Mouse (Mus musculus) CH12.LX (cell line): ENCODE data around the gene Rfx7. TPM values are rescaled to one million over a fixed set of nuclear protein-coding genes. Genes with fewer than 3 reads are reported as not detected.
A peak's percentile ranks its signal among the peaks of the same experiment; 100 is the strongest.

ENCODE experiments used
- DNase-seq: peaks from one replicate; pipeline ENCODE4 v3.0.0-alpha.2; 2013; ENCODE audit errors: extremely low read depth
- H3K27ac ChIP-seq: 2 replicates; pipeline ENCODE4 v1.5.1; 2012; ENCODE audit warnings: low read depth, mild to moderate bottlenecking, control low read depth, moderate library complexity; ENCODE audit not compliant: insufficient read depth
- H3K27me3 ChIP-seq: replicated peaks from 2 replicates; pipeline ENCODE3; 2012; ENCODE audit warnings: inconsistent platforms
- H3K36me3 ChIP-seq, 2 experiments: replicated peaks in 1 of 2; 2 replicates each; pipeline versions ENCODE3 to v1.6.1; 2012; ENCODE audit warnings: inconsistent platforms in 1 of 2, low read length in 1 of 2, mild to moderate bottlenecking in 1 of 2, mixed read lengths in 1 of 2, moderate library complexity in 1 of 2; ENCODE audit not compliant: control insufficient read depth in 1 of 2, insufficient read depth in 1 of 2
- H3K4me1 ChIP-seq, 2 experiments: 2 replicates each; pipeline ENCODE4 v1.6.1; 2012; ENCODE audit warnings: inconsistent platforms in 1 of 2, moderate library complexity in 1 of 2; ENCODE audit not compliant: insufficient read depth in 2 of 2, control insufficient read depth in 1 of 2
- H3K4me2 ChIP-seq: 2 replicates; pipeline ENCODE4 v1.6.1; 2012; ENCODE audit warnings: low read depth, mild to moderate bottlenecking, control low read depth; ENCODE audit not compliant: poor library complexity, insufficient read depth, severe bottlenecking
- H3K4me3 ChIP-seq, 3 experiments: fragments of 150-350 bp in 1 of 3; sonication (generic) in 1 of 3; replicated peaks in 1 of 3; 2 replicates each; pipeline versions ENCODE3 to v1.5.1; 2011 to 2012; ENCODE audit warnings: low read depth in 2 of 3, low read length in 2 of 3, mild to moderate bottlenecking in 2 of 3, moderate library complexity in 2 of 3, control low read depth in 1 of 3, improper control_type of control experiment in 1 of 3, inconsistent platforms in 1 of 3, mixed read lengths in 1 of 3; ENCODE audit not compliant: poor library complexity in 1 of 3
- H3K79me2 ChIP-seq: replicated peaks from 2 replicates; pipeline ENCODE4 v1.6.1; 2012; ENCODE audit warnings: mild to moderate bottlenecking, moderate library complexity; ENCODE audit not compliant: control insufficient read depth, poor library complexity, insufficient read depth, severe bottlenecking; ENCODE audit errors: extremely low read depth
- H3K9ac ChIP-seq: 2 replicates; pipeline ENCODE4 v1.6.1; 2012; ENCODE audit warnings: low read depth, mild to moderate bottlenecking, control low read depth, moderate library complexity; ENCODE audit not compliant: insufficient read depth
- H3K9me3 ChIP-seq: replicated peaks from 2 replicates; pipeline ENCODE3; 2012; ENCODE audit warnings: low read length, inconsistent platforms, mixed read lengths
- BHLHE40 ChIP-seq: IDR thresholded peaks from 2 replicates; pipeline ENCODE4 v1.6.1; 2011; ENCODE audit warnings: mild to moderate bottlenecking, low read depth, low read length, improper control_type of control experiment
- CHD2 ChIP-seq: IDR thresholded peaks from 2 replicates; pipeline ENCODE4 v1.6.1; 2011; ENCODE audit warnings: low read length, improper control_type of control experiment
- EP300 ChIP-seq: IDR thresholded peaks from 2 replicates; pipeline ENCODE4 v1.6.1; 2011; ENCODE audit warnings: low read length, improper control_type of control experiment
- GABPA ChIP-seq: IDR thresholded peaks from 2 replicates; pipeline ENCODE4 v1.6.1; 2012; ENCODE audit warnings: low read depth, low read length, improper control_type of control experiment, inconsistent platforms; ENCODE audit not compliant: insufficient replicate concordance
- IRF4 ChIP-seq: IDR thresholded peaks from 2 replicates; pipeline ENCODE4 v1.6.1; 2014; ENCODE audit warnings: low read depth, mild to moderate bottlenecking, inconsistent platforms, low read length, improper control_type of control experiment
- JUND ChIP-seq: conservative IDR thresholded peaks from 2 replicates; pipeline ENCODE4 v1.6.1; 2011; ENCODE audit warnings: low read depth, low read length, improper control_type of control experiment
- MAFK ChIP-seq: IDR thresholded peaks from 2 replicates; pipeline ENCODE4 v1.6.1; 2011; ENCODE audit warnings: low read length, improper control_type of control experiment; ENCODE audit not compliant: insufficient replicate concordance
- MAX ChIP-seq: IDR thresholded peaks from 2 replicates; pipeline ENCODE4 v1.6.1; 2011; ENCODE audit warnings: low read length, improper control_type of control experiment
- MAZ ChIP-seq: IDR thresholded peaks from 2 replicates; pipeline ENCODE4 v1.6.1; 2012; ENCODE audit warnings: low read depth, mild to moderate bottlenecking, inconsistent platforms, low read length, improper control_type of control experiment, moderate library complexity
- MEF2A ChIP-seq: IDR thresholded peaks from 2 replicates; pipeline ENCODE4 v1.6.1; 2014; ENCODE audit warnings: low read depth, mild to moderate bottlenecking, inconsistent platforms, low read length, improper control_type of control experiment, borderline replicate concordance
- MXI1 ChIP-seq: IDR thresholded peaks from 2 replicates; pipeline ENCODE4 v1.6.1; 2011; ENCODE audit warnings: mild to moderate bottlenecking, low read depth, low read length, improper control_type of control experiment
- MYC ChIP-seq: IDR thresholded peaks from 2 replicates; pipeline ENCODE4 v1.6.1; 2011; ENCODE audit warnings: low read depth, mild to moderate bottlenecking, improper control_type of control experiment, low read length
- NELFE ChIP-seq: IDR thresholded peaks from 2 replicates; pipeline ENCODE4 v1.6.1; 2011; ENCODE audit warnings: low read depth, low read length, improper control_type of control experiment
- NRF1 ChIP-seq: IDR thresholded peaks from 2 replicates; pipeline ENCODE4 v1.6.1; 2014; ENCODE audit warnings: low read depth, mild to moderate bottlenecking, inconsistent platforms, low read length, improper control_type of control experiment, moderate library complexity
- PAX5 ChIP-seq: IDR thresholded peaks from 2 replicates; pipeline ENCODE4 v1.6.1; 2012; ENCODE audit warnings: low read length, inconsistent platforms, mixed read lengths
- POLR2AphosphoS2 ChIP-seq: IDR thresholded peaks from 2 replicates; pipeline ENCODE4 v1.6.1; 2011; ENCODE audit warnings: low read depth, low read length, improper control_type of control experiment
- RCOR1 ChIP-seq: conservative IDR thresholded peaks from 2 replicates; pipeline ENCODE4 v1.6.1; 2012; ENCODE audit warnings: low read depth, mild to moderate bottlenecking, inconsistent platforms, low read length, improper control_type of control experiment
- SMC3 ChIP-seq: IDR thresholded peaks from 2 replicates; pipeline ENCODE4 v1.6.1; 2011; ENCODE audit warnings: low read depth, low read length, improper control_type of control experiment
- TBP ChIP-seq: conservative IDR thresholded peaks from 2 replicates; pipeline ENCODE4 v1.6.1; 2011; ENCODE audit warnings: low read depth, low read length, improper control_type of control experiment
- TCF12 ChIP-seq: IDR thresholded peaks from 2 replicates; pipeline ENCODE4 v1.6.1; 2014; ENCODE audit warnings: low read depth, mild to moderate bottlenecking, inconsistent platforms, low read length, improper control_type of control experiment
- UBTF ChIP-seq: IDR thresholded peaks from 2 replicates; pipeline ENCODE4 v1.6.1; 2012; ENCODE audit warnings: low read depth, mild to moderate bottlenecking, inconsistent platforms, low read length, improper control_type of control experiment, moderate library complexity
- USF2 ChIP-seq: conservative IDR thresholded peaks from 2 replicates; pipeline ENCODE4 v1.6.1; 2011; ENCODE audit warnings: low read depth, low read length, improper control_type of control experiment
- ZC3H11A ChIP-seq: IDR thresholded peaks from 2 replicates; pipeline ENCODE4 v1.6.1; 2012; ENCODE audit warnings: low read depth, mild to moderate bottlenecking, inconsistent platforms, low read length, improper control_type of control experiment
- ZKSCAN1 ChIP-seq: IDR thresholded peaks from 2 replicates; pipeline ENCODE4 v1.6.1; 2012; ENCODE audit warnings: low read depth, inconsistent platforms, low read length, improper control_type of control experiment, borderline replicate concordance
- ZMIZ1 ChIP-seq: IDR thresholded peaks from 2 replicates; pipeline ENCODE4 v1.6.1; 2012; ENCODE audit warnings: low read depth, mild to moderate bottlenecking, inconsistent platforms, low read length, improper control_type of control experiment
- ZNF384 ChIP-seq: IDR thresholded peaks from 2 replicates; pipeline ENCODE4 v1.6.1; 2012; ENCODE audit warnings: low read depth, low read length, improper control_type of control experiment, inconsistent platforms
- dilution Hi-C: fragments of 300-500 bp; cut with MboI; formaldehyde crosslinking; loops from 2 replicates; pipeline ENCODE4 v1.14.3; 2020; ENCODE audit warnings: low sequenced_read_pairs; ENCODE audit not compliant: extremely low pct_unique_long_range_greater_than_20kb, extremely low pct_ligation_motif_present
- in situ Hi-C: fragments of 300-500 bp; cut with MboI; formaldehyde crosslinking; loops from 3 replicates; pipeline ENCODE4 v1.14.3; 2019; ENCODE audit warnings: low sequenced_read_pairs, low pct_ligation_motif_present, low pct_unique_long_range_greater_than_20kb, mixed read lengths
- polyA plus RNA-seq: library from polyadenylated mRNA; unstranded; fragments of >175 nt; gene quantifications from 2 replicates; pipeline ENCODE4 v1.2.1, GENCODE M21; 2012; ENCODE audit warnings: low read depth; ENCODE audit not compliant: insufficient read length
- total RNA-seq, 2 experiments: library from RNA; depleted of rRNA; stranded (reverse); fragments of 300-350 nt in 1 of 2; fragments of >200 nt in 1 of 2; gene quantifications; 2 replicates each; pipeline ENCODE4 v1.2.3; 2012 to 2014

Rfx7 gene
- total and polyA plus RNA-seq, 3 experiments = 18.4 to 49.9 (median 27.3) TPM

DNA sequence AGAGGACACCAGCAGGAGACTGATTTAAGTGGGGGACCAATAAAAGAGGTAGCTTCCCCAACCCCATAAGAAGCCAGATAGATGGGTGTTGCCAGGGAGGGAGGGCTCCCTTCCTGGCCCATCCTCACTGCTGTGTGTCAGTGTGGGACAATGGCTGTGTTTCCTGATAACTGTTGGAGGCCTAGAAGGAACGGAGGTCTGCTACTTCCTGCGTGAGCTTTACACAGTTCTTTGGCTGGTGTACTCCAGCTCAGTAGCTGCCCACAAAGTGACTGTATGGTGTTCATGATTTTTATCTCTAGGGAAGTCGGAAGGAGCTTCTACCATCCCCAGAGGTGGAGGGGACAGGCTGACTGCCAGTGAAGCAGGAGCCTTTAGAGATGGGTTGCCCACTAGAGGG is 124.9 kb downstream of the Rfx7 start:
- Histone ChIP-seq H3K36me3 (no peaks in the 10 kb centered on the region), H3K27me3 (peaks cover 16% of the 10 kb centered on the region), H3K4me3 (no peak overlapping the region), H3K9me3 (no peaks in the 10 kb centered on the region), H3K9ac (no peak overlapping the region), H3K4me2 (no peak overlapping the region), H3K27ac (no peak overlapping the region), H3K79me2 (no peaks in the 10 kb centered on the region), H3K4me1 (peaks cover 0 to 39% of the 10 kb centered on the region in 2 experiments; a peak in 2 of 4 replicates)
- dilution Hi-C loops (no loop called here), in situ Hi-C loops (no loop called here)
- TF ChIP-seq SMC3 (no peak), MYC (no peak)
- no peak for DNase-seq

DNA sequence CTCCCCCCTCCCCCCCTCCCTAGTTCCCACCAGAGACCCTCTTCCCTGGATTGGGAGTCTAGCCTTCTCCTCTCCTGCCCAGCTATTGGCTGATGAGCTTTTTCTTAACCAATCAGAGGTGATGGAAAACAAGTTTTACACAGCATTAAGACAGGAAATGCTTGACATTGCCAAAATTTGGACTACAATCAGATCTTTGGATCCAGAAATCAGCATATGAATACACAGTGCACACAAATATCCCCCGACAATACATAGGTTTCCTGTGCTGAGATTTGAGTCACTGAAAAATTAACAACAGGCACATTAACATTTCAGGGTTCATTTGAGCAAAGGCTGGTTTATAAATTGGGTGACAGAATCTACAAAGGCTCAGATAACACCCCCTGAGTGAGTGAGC is 125.7 kb downstream of the Rfx7 start:
- H3K9me3 ChIP-seq = no peaks in the 10 kb centered on the region
- H3K27me3 ChIP-seq = peaks cover 14% of the 10 kb centered on the region
- in situ Hi-C loops = no loop called here
- no peak for DNase-seq
- H3K79me2 ChIP-seq = no peaks in the 10 kb centered on the region
- H3K9ac ChIP-seq = no peak overlapping the region
- H3K4me2 ChIP-seq = no peak overlapping the region
- H3K4me1 ChIP-seq = peaks cover 0 to 39% of the 10 kb centered on the region in 2 experiments; a peak in 2 of 4 replicates
- no peak for TF ChIP-seq ZC3H11A
- no peak for TF ChIP-seq CHD2
- no peak overlapping the region for H3K4me3 ChIP-seq
- H3K27ac ChIP-seq = no peak overlapping the region
- no peaks in the 10 kb centered on the region for H3K36me3 ChIP-seq
- dilution Hi-C loops = no loop called here

DNA sequence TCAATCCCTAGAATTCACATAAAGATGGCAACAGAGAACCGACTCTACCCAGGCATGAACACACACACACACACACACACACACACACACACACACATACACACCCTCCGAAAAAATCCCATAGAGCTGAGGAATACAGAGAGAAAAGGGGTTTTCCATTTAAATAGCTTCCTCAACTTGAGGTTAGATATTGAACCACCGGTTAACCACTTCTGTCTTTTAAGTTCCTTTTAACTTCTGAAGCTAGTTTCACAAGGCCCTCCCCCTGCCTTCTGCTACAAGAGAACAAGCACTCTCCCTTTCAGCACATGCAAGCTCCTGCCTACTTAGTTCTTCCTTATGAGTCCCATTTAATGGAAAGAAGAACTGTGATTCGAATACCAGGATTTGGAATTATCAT is 128.1 kb downstream of the Rfx7 start:
- dilution Hi-C loops = no loop called here
- H3K4me2 ChIP-seq = no peak overlapping the region
- in situ Hi-C loops = no loop called here
- H3K27me3 ChIP-seq = peaks cover 11% of the 10 kb centered on the region
- peak; percentile 96 for DNase-seq
- peaks cover 0 to 46% of the 10 kb centered on the region in 2 experiments; a peak in 3 of 4 replicates for H3K4me1 ChIP-seq
- no peaks in the 10 kb centered on the region for H3K9me3 ChIP-seq
- H3K4me3 ChIP-seq = no peak overlapping the region
- no peak overlapping the region for H3K27ac ChIP-seq
- peaks cover 0 to 13% of the 10 kb centered on the region in 2 experiments for H3K36me3 ChIP-seq
- H3K9ac ChIP-seq = no peak overlapping the region
- peaks cover 9% of the 10 kb centered on the region for H3K79me2 ChIP-seq
- TF ChIP-seq NELFE (no peak), ZKSCAN1 (no peak), RCOR1 (peak; percentile 98), JUND (peak; percentile 81), POLR2AphosphoS2 (no peak), EP300 (peak; percentile 98), MAFK (peak; percentile 96), TCF12 (peak; percentile 86), PAX5 (no peak), ZNF384 (peak; percentile 85), CHD2 (peak; percentile 88), UBTF (no peak), NRF1 (no peak), MAZ (0 out of 2 replicates have a peak, but pooled peaks have one; percentile 87), SMC3 (peak; percentile 14; the same call in 1 of the 2 replicates), USF2 (no peak), MYC (peak; percentile 92; the same call in 1 of the 2 replicates), ZMIZ1 (no peak), MXI1 (0 out of 2 replicates have a peak, but pooled peaks have one; percentile 72), MAX (peak; percentile 74), TBP (0 out of 2 replicates have a peak, but pooled peaks have one; percentile 11), MEF2A (peak; percentile 92), GABPA (no peak), BHLHE40 (peak; percentile 98), IRF4 (peak; percentile 97)
